Mouse (Mus musculus) telencephalon, adult 2 months (tissue): ENCODE measurements around the gene Spty2d1.
A peak's percentile ranks its signal among the peaks of the same experiment; 100 is the strongest.
"Not testable (repeated sequence)": the region's sequence is repeated elsewhere in the genome, so short reads cannot be mapped to it uniquely, and the experiment has no call there.

Experiments
- DNase-seq: peaks from one replicate; pipeline ENCODE4 v3.0.0-alpha.2; 2011; ENCODE audit warnings: low read depth, low spot score

The Spty2d1 gene

GRCm38 (mm10) chr7:46989387-46989786 lies 18.8 kb downstream of the Spty2d1 start:
- DNase-seq, result not testable (repeated sequence)

GRCm38 (mm10) chr7:46987073-46987472 lies 21.1 kb downstream of the Spty2d1 start:
- DNase-seq, result no peak

GRCm38 (mm10) chr7:46986646-46987045 lies 21.6 kb downstream of the Spty2d1 start:
- DNase-seq, result no peak

- DNase-seq, result no peak
These were observed 22.3 kb downstream of the Spty2d1 start for GRCm38 (mm10) chr7:46985718-46986505.

GRCm38 (mm10) chr7:46983280-46983679 lies 24.9 kb downstream of the Spty2d1 start, which contains the start of gene Gm9999:
Gene Gm9999, plus strand, starts transcription at chr7:46983580.
- DNase-seq, result no peak

GRCm38 (mm10) chr7:46975456-46975855 lies 32.8 kb downstream of the Spty2d1 start:
- DNase-seq, result no peak

GRCm38 (mm10) chr7:46974648-46975047 lies 33.6 kb downstream of the Spty2d1 start:
- no peak for DNase-seq

- no peak for DNase-seq
These were observed 38.3 kb downstream of the Spty2d1 start for GRCm38 (mm10) chr7:46969898-46970297.

GRCm38 (mm10) chr7:46964070-46964469 lies 44.1 kb downstream of the Spty2d1 start:
- no peak for DNase-seq

GRCm38 (mm10) chr7:46962806-46963618 lies 45.2 kb downstream of the Spty2d1 start:
- DNase-seq, result peak; percentile 41

- no peak for DNase-seq
These were observed 46.1 kb downstream of the Spty2d1 start for GRCm38 (mm10) chr7:46962132-46962531.

GRCm38 (mm10) chr7:46960991-46961390 lies 47.2 kb downstream of the Spty2d1 start:
- no peak for DNase-seq

GRCm38 (mm10) chr7:46958853-46959252 lies 49.4 kb downstream of the Spty2d1 start:
- no peak for DNase-seq

GRCm38 (mm10) chr7:46957831-46958691 lies 50.1 kb downstream of the Spty2d1 start, which contains the start of gene Uevld:
Gene Uevld, minus strand, starts transcription at chr7:46958527.
- DNase-seq, result peak; percentile 90
